Mouse (Mus musculus): ENCODE data around the gene Zfp775. TPM values are rescaled to one million over a fixed set of nuclear protein-coding genes. Genes with fewer than 3 reads are reported as not detected.

Gene Zfp775
- polyA plus RNA-seq, 1 experiment from 2014 or later, result 2.2 TPM

DNA sequence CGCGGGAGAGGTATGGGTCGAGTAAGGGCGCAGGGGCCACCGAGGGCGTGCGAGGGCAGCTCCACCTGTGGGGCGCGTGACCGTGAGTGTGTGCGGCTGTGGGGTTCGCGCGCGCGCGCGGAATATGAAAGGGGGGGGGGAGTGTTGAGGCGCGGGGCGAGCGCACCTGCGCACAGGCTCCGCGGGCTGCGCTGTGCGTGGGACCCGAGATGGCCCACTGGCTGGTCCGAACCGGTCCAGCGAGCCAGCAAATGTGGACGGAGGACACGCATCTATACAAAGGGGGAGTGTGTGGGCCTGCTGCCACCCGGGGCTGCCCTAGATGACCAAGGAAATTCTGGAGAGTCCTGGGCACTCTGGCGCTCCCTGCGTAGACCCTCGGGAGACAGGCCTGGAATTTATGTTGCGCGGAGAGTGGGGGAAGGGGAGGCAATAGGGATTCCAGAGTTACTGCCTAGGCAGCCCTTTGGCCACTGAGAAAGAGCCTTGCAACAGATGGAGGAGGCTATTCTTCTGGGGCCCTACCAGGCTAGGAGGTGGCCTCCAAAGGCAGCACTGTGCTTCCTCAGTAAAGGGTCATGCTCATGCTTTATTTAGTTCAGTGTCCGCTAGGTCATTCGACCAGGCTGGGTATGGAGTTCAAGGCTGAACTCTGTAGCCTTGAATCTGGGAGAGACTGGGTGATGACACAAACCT lies 7.7 kb upstream of the Zfp775 start:
- Histone ChIP-seq H3K4me3 (ENCODE audit: low read depth, low read length) (peak overlapping the region; percentile 72), H3K4me2 (replicated peaks; ENCODE audit: low read depth) (peak overlapping the region; percentile 89), H3K4me1 (replicated peaks; ENCODE audit: control insufficient read depth, insufficient read depth, low read length) (0 out of 2 replicates have a peak, but pooled peaks cover 3% of the 10 kb centered on the region), H3K36me3 (ENCODE audit: control insufficient read depth, insufficient read depth) (peaks cover 34% of the 10 kb centered on the region), H3K9me3 (ENCODE audit: control insufficient read depth) (no peaks in the 10 kb centered on the region), H3K9ac (ENCODE audit: low read depth, low read length) (peak overlapping the region; percentile 72), H3K27me3 (replicated peaks; ENCODE audit: control insufficient read depth, insufficient read depth, low read length) (no peaks in the 10 kb centered on the region), H3K27ac (ENCODE audit: low read depth, low read length) (peak overlapping the region; percentile 82)
- ATAC-seq, result peak; percentile 72
- WGBS, result 2% methylated on average over 34 of the region's 41 CpGs
- TF ChIP-seq CTCF (IDR thresholded peaks at IDR 0.05; ENCODE audit: low read depth), result no peak

DNA sequence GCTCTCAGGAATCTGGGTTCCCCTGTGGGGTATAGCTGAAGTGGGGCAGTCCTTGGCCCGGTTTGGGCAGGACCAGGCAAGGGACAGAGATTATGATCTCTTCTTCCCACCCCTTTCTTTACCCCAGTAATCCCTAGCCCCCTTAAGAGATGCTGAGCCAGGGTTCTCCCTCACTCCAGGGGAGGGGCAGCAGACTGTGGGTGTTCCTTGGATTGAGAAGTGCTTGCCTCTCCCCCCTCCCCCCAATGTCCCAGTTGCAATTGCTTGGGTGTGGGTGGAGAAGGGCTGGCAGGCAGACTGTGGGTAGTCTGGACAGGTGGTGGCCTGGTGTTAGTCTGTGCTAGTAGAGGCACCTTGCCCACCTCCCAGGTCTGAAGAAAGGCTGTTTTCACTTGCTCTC lies 6.6 kb upstream of the Zfp775 start:
- Histone ChIP-seq H3K9ac (ENCODE audit: low read depth, low read length) (peak overlapping the region; percentile 72; the same call in 1 of the 2 replicates), H3K27me3 (replicated peaks; ENCODE audit: control insufficient read depth, insufficient read depth, low read length) (no peaks in the 10 kb centered on the region), H3K4me3 (ENCODE audit: low read depth, low read length) (no peak overlapping the region), H3K27ac (ENCODE audit: low read depth, low read length) (no peak overlapping the region), H3K9me3 (ENCODE audit: control insufficient read depth) (no peaks in the 10 kb centered on the region), H3K36me3 (ENCODE audit: control insufficient read depth, insufficient read depth) (peaks cover 38% of the 10 kb centered on the region), H3K4me2 (replicated peaks; ENCODE audit: low read depth) (peak overlapping the region; percentile 89; the same call in 1 of the 2 replicates), H3K4me1 (replicated peaks; ENCODE audit: control insufficient read depth, insufficient read depth, low read length) (0 out of 2 replicates have a peak, but pooled peaks cover 3% of the 10 kb centered on the region)
- WGBS, result 70% methylated on average over 1 of the region's 1 CpGs
- no peak for ATAC-seq
- TF ChIP-seq CTCF (IDR thresholded peaks at IDR 0.05; ENCODE audit: low read depth), result no peak

DNA sequence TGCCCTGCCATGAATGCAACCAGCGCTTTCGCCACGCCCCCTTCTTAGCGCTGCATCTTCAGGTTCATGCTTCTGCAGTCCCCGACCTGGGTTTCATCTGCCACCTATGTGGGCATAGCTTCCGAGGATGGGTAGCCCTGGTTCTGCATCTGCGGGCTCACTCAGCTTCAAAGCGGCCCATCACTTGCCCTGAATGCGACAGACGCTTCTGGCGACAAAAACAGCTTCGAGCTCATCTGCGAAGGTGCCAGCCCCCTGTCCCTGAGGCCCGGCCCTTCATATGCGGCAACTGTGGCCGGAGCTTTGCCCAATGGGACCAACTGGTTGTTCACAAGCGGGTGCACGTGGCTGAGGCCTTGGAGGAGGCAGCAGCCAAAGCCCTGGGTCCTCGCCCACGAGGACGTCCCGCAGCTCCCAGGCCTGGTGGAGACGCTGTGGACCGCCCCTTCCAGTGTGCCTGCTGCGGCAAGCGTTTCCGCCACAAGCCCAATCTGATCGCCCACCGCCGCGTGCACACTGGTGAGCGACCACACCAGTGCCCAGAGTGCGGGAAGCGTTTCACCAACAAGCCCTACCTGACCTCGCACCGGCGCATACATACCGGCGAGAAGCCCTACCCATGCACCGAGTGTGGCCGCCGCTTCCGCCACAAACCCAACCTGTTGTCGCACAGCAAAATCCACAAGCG lies 5.2 kb upstream of the Zfp775 start:
- 96% methylated on average over 45 of the region's 45 CpGs for WGBS
- H3K27ac ChIP-seq (ENCODE audit: low read depth, low read length), result peak overlapping the region; percentile 28; the same call in 1 of the 2 replicates
- ATAC-seq, result no peak
- H3K4me3 ChIP-seq (ENCODE audit: low read depth, low read length), result no peak overlapping the region
- no peaks in the 10 kb centered on the region for H3K27me3 ChIP-seq (replicated peaks; ENCODE audit: control insufficient read depth, insufficient read depth, low read length)
- H3K9ac ChIP-seq (ENCODE audit: low read depth, low read length), result no peak overlapping the region
- TF ChIP-seq CTCF (IDR thresholded peaks at IDR 0.05; ENCODE audit: low read depth), result no peak
- H3K36me3 ChIP-seq (ENCODE audit: control insufficient read depth, insufficient read depth), result peaks cover 38% of the 10 kb centered on the region
- H3K4me1 ChIP-seq (replicated peaks; ENCODE audit: control insufficient read depth, insufficient read depth, low read length), result 0 out of 2 replicates have a peak, but pooled peaks cover 3% of the 10 kb centered on the region
- no peak overlapping the region for H3K4me2 ChIP-seq (replicated peaks; ENCODE audit: low read depth)
- H3K9me3 ChIP-seq (ENCODE audit: control insufficient read depth), result no peaks in the 10 kb centered on the region

DNA sequence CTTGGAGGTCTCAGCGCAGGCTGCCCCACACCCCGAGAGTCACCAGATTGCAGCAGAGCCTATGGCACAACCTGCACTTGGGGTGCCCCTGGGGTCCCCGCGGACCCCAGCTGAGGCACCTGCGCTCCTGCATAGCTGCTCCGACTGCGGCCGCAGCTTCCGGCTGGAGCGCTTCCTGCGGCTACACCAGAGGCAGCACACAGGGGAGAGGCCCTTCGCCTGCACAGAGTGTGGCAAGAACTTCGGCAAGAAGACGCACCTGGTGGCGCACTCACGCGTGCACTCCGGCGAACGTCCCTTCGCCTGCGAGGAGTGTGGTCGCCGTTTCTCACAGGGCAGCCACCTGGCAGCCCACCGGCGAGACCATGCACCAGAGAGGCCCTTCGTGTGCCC lies 4.6 kb upstream of the Zfp775 start:
- 96% methylated on average over 27 of the region's 27 CpGs for WGBS

DNA sequence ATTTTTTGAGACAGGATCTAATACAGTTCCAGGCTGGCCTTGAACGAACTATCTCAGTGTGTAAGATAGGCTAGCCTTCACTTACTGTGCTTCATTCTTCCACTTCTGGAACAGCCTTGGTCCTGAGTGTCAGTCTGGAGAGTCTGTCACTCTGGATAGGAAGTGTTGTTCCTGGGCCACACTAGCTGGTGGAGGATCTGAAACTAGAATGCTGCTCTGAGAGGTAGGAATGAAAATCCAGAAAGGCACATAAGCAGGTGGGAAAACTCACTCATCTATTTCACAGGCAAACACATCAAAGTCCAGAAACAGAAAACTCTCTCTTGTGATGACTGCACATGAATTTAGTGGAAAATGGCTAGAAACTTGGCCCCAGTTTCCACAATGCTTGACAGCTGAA lies 1.3 kb upstream of the Zfp775 start:
- no peak for TF ChIP-seq CTCF (IDR thresholded peaks at IDR 0.05; ENCODE audit: low read depth)
- Histone ChIP-seq H3K9me3 (ENCODE audit: control insufficient read depth) (no peaks in the 10 kb centered on the region), H3K36me3 (ENCODE audit: control insufficient read depth, insufficient read depth) (peaks cover 37% of the 10 kb centered on the region), H3K27me3 (replicated peaks; ENCODE audit: control insufficient read depth, insufficient read depth, low read length) (no peaks in the 10 kb centered on the region), H3K4me2 (replicated peaks; ENCODE audit: low read depth) (no peak overlapping the region), H3K9ac (ENCODE audit: low read depth, low read length) (no peak overlapping the region), H3K27ac (ENCODE audit: low read depth, low read length) (no peak overlapping the region), H3K4me1 (replicated peaks; ENCODE audit: control insufficient read depth, insufficient read depth, low read length) (0 out of 2 replicates have a peak, but pooled peaks cover 3% of the 10 kb centered on the region), H3K4me3 (ENCODE audit: low read depth, low read length) (no peak overlapping the region)
- 93% methylated on average over 1 of the region's 1 CpGs for WGBS
- no peak for ATAC-seq

More for the DNA sequence above, 4.6 kb upstream of the Zfp775 start:
- Histone ChIP-seq H3K27ac (ENCODE audit: low read depth, low read length) (no peak overlapping the region; the same call in 1 of the 2 replicates), H3K9ac (ENCODE audit: low read depth, low read length) (no peak overlapping the region), H3K4me2 (replicated peaks; ENCODE audit: low read depth) (no peak overlapping the region), H3K4me3 (ENCODE audit: low read depth, low read length) (no peak overlapping the region), H3K36me3 (ENCODE audit: control insufficient read depth, insufficient read depth) (peaks cover 38% of the 10 kb centered on the region), H3K27me3 (replicated peaks; ENCODE audit: control insufficient read depth, insufficient read depth, low read length) (no peaks in the 10 kb centered on the region), H3K9me3 (ENCODE audit: control insufficient read depth) (no peaks in the 10 kb centered on the region), H3K4me1 (replicated peaks; ENCODE audit: control insufficient read depth, insufficient read depth, low read length) (0 out of 2 replicates have a peak, but pooled peaks cover 3% of the 10 kb centered on the region)
- ATAC-seq, result no peak
- TF ChIP-seq CTCF (IDR thresholded peaks at IDR 0.05; ENCODE audit: low read depth), result no peak

DNA sequence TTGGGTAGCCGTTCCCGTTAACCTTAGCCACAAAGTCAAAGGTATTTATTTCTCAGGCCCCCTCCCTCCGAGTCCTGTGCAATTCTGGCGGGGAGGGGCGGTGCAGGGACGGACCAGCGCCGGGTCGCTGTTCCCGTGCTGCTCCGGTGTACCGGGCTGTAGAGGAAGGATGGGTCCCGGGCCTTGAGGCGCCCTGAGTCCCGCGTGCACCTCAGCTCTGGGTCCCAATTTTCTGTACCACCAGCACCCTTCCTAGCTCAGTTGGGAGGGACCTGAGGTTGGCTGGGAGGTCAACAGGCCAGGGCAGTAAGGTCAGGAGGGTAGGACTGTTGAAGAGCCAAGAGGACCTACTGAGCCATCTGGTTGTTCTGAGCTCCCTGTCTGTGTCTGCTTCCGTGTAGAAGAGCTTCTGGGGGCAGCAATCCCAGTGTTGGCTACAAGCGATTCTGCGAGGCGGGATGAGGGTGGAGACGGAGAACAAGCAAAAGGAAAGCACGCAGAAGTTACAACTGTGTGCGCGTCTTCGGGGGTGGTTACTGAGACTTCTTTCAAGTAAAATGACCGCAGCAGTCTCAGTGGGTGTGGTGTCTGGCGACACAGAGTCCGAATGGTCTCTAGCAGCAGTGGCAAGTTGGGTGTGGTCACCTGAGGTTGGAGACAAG lies 348 bp downstream of the Zfp775 start:
- WGBS, result under 1% methylated on average over 28 of the region's 28 CpGs
- peaks cover 21% of the 10 kb centered on the region for H3K36me3 ChIP-seq (ENCODE audit: control insufficient read depth, insufficient read depth)
- H3K27me3 ChIP-seq (replicated peaks; ENCODE audit: control insufficient read depth, insufficient read depth, low read length), result no peaks in the 10 kb centered on the region
- no peaks in the 10 kb centered on the region for H3K9me3 ChIP-seq (ENCODE audit: control insufficient read depth)
- peak overlapping the region; percentile 59 for H3K9ac ChIP-seq (ENCODE audit: low read depth, low read length)
- H3K4me3 ChIP-seq (ENCODE audit: low read depth, low read length), result peak overlapping the region; percentile 70
- peak overlapping the region; percentile 92 for H3K4me2 ChIP-seq (replicated peaks; ENCODE audit: low read depth)
- H3K27ac ChIP-seq (ENCODE audit: low read depth, low read length), result peak overlapping the region; percentile 41; the same call in 1 of the 2 replicates
- ATAC-seq, result peak; percentile 74
- no peak for TF ChIP-seq CTCF (IDR thresholded peaks at IDR 0.05; ENCODE audit: low read depth)
- 0 out of 2 replicates have a peak, but pooled peaks cover 3% of the 10 kb centered on the region for H3K4me1 ChIP-seq (replicated peaks; ENCODE audit: control insufficient read depth, insufficient read depth, low read length)
